Mouse (Mus musculus) thymus, adult 2 months (tissue): ENCODE data around the gene Fgf18. TPM values are rescaled to one million over a fixed set of nuclear protein-coding genes. Genes with fewer than 3 reads are reported as not detected.

Experiments
- DNase-seq: peaks from one replicate; pipeline ENCODE4 v3.0.0; 2021
- H3K27ac ChIP-seq: fragments of 200-500 bp; 2 replicates; pipeline ENCODE4 v1.5.1; 2012; ENCODE audit warnings: low read length, control low read depth; ENCODE audit not compliant: control insufficient read depth, insufficient read depth
- H3K27me3 ChIP-seq: fragments of 200-500 bp; 2 replicates; pipeline ENCODE4 v1.6.1; 2012; ENCODE audit warnings: mild to moderate bottlenecking, low read length, moderate library complexity, mixed read lengths; ENCODE audit not compliant: control insufficient read depth, insufficient read depth
- H3K36me3 ChIP-seq: fragments of 200-500 bp; 2 replicates; pipeline ENCODE4 v1.6.1; 2012; ENCODE audit warnings: mild to moderate bottlenecking, low read length, moderate library complexity; ENCODE audit not compliant: control insufficient read depth, insufficient read depth
- H3K4me1 ChIP-seq: fragments of 200-500 bp; replicated peaks from 2 replicates; pipeline ENCODE4 v1.6.1; 2012; ENCODE audit warnings: low read length; ENCODE audit not compliant: control insufficient read depth, insufficient read depth
- H3K4me3 ChIP-seq: fragments of 200-500 bp; 2 replicates; pipeline ENCODE4 v1.5.1; 2012; ENCODE audit warnings: mild to moderate bottlenecking, low read length, control low read depth, moderate library complexity; ENCODE audit not compliant: control insufficient read depth, insufficient read depth
- CTCF ChIP-seq: fragments of 200-500 bp; IDR thresholded peaks from 2 replicates; pipeline ENCODE4 v1.5.1; 2012; ENCODE audit warnings: mild to moderate bottlenecking, control low read depth, low read length, moderate library complexity, borderline replicate concordance; ENCODE audit not compliant: control insufficient read depth, poor library complexity, insufficient read depth; ENCODE audit errors: extremely low read depth
- POLR2A ChIP-seq: fragments of 200-500 bp; IDR thresholded peaks from 2 replicates; pipeline ENCODE4 v1.6.1; 2012; ENCODE audit warnings: mild to moderate bottlenecking, low read length, control low read depth, moderate library complexity; ENCODE audit not compliant: control insufficient read depth, poor library complexity, insufficient read depth; ENCODE audit errors: extremely low read depth
- WGBS: fragments of 180-500 bp; shearing (Covaris S2); methylation state at CpG from one replicate; pipeline ENCODE4 v1.1.7; 2018; 5-methylcytosine and 5-hydroxymethylcytosine counted together
- polyA plus RNA-seq: library from polyadenylated mRNA; depleted of rRNA; stranded (reverse); fragments of >200 nt; gene quantifications from 2 replicates; pipeline ENCODE4 v1.2.3, GENCODE M21; 2012

The Fgf18 gene
- polyA plus RNA-seq, 1 experiment = 0.15 TPM

GRCm38 (mm10) chr11:33086046-33086445, 61.2 kb downstream of the Fgf18 start:
- WGBS = 93% methylated on average over 1 of the region's 1 CpGs
- TF ChIP-seq POLR2A = no peak
- no peak for TF ChIP-seq CTCF
- Histone ChIP-seq H3K27ac (no peak overlapping the region), H3K27me3 (no peaks in the 10 kb centered on the region), H3K4me1 (no peaks in the 10 kb centered on the region), H3K36me3 (no peaks in the 10 kb centered on the region), H3K4me3 (no peak overlapping the region)
- DNase-seq = no peak

GRCm38 (mm10) chr11:33085514-33085913, 61.7 kb downstream of the Fgf18 start:
- no peak overlapping the region for H3K4me3 ChIP-seq
- WGBS = 75% methylated on average over 4 of the region's 4 CpGs
- H3K27ac ChIP-seq = no peak overlapping the region
- no peak for DNase-seq
- TF ChIP-seq POLR2A (no peak), CTCF (no peak)
- no peaks in the 10 kb centered on the region for H3K36me3 ChIP-seq
- H3K4me1 ChIP-seq = no peaks in the 10 kb centered on the region
- H3K27me3 ChIP-seq = no peaks in the 10 kb centered on the region

- Histone ChIP-seq H3K27ac (no peak overlapping the region), H3K27me3 (no peaks in the 10 kb centered on the region), H3K4me3 (no peak overlapping the region), H3K36me3 (no peaks in the 10 kb centered on the region), H3K4me1 (no peaks in the 10 kb centered on the region)
- 100% methylated on average over 3 of the region's 3 CpGs for WGBS
- TF ChIP-seq POLR2A = no peak
- DNase-seq = no peak
Observed at GRCm38 (mm10) chr11:33085054-33085453, 62.1 kb downstream of the Fgf18 start.

GRCm38 (mm10) chr11:33084041-33084440, 63.2 kb downstream of the Fgf18 start:
- 55% methylated on average over 2 of the region's 2 CpGs for WGBS
- Histone ChIP-seq H3K36me3 (no peaks in the 10 kb centered on the region), H3K27ac (no peak overlapping the region), H3K4me3 (no peak overlapping the region), H3K4me1 (no peaks in the 10 kb centered on the region), H3K27me3 (no peaks in the 10 kb centered on the region)
- TF ChIP-seq POLR2A = no peak
- no peak for TF ChIP-seq CTCF
- DNase-seq = no peak

- TF ChIP-seq CTCF (no peak), POLR2A (no peak)
- Histone ChIP-seq H3K27ac (no peak overlapping the region), H3K36me3 (no peaks in the 10 kb centered on the region), H3K4me3 (no peak overlapping the region), H3K27me3 (no peaks in the 10 kb centered on the region), H3K4me1 (no peaks in the 10 kb centered on the region)
- no peak for DNase-seq
- WGBS = 78% methylated on average over 3 of the region's 3 CpGs
Observed at GRCm38 (mm10) chr11:33081175-33081574, 66.0 kb downstream of the Fgf18 start.

- Histone ChIP-seq H3K27me3 (no peaks in the 10 kb centered on the region), H3K4me1 (no peaks in the 10 kb centered on the region), H3K36me3 (no peaks in the 10 kb centered on the region), H3K27ac (no peak overlapping the region), H3K4me3 (no peak overlapping the region)
- TF ChIP-seq POLR2A (no peak), CTCF (no peak)
- WGBS = 63% methylated on average over 16 of the region's 16 CpGs
- DNase-seq = no peak
Observed at GRCm38 (mm10) chr11:33080046-33080808, 67.0 kb downstream of the Fgf18 start.

- no peak for DNase-seq
- 69% methylated on average over 6 of the region's 6 CpGs for WGBS
- TF ChIP-seq POLR2A = no peak
- TF ChIP-seq CTCF = no peak
- no peaks in the 10 kb centered on the region for H3K4me1 ChIP-seq
- no peaks in the 10 kb centered on the region for H3K27me3 ChIP-seq
- no peak overlapping the region for H3K4me3 ChIP-seq
- no peaks in the 10 kb centered on the region for H3K36me3 ChIP-seq
- no peak overlapping the region for H3K27ac ChIP-seq
Observed at GRCm38 (mm10) chr11:33079424-33079823, 67.8 kb downstream of the Fgf18 start.
